Mouse (Mus musculus) cerebellum, adult 8-10 months (tissue): ENCODE data around the gene Xrcc3.

Source experiments
- DNase-seq: peaks from one replicate; pipeline ENCODE4 v3.0.0; 2022

Gene Xrcc3

GRCm38 (mm10) chr12:111774156-111774555, 39.5 kb downstream of the Xrcc3 start:
- no peak for DNase-seq

- no peak for DNase-seq
Observed at GRCm38 (mm10) chr12:111770651-111771050, 43.0 kb downstream of the Xrcc3 start.

- no peak for DNase-seq
Observed at GRCm38 (mm10) chr12:111769816-111770577, 43.7 kb downstream of the Xrcc3 start.

- peak; percentile 37 for DNase-seq
Observed at GRCm38 (mm10) chr12:111769306-111769705, 44.4 kb downstream of the Xrcc3 start.

DNA sequence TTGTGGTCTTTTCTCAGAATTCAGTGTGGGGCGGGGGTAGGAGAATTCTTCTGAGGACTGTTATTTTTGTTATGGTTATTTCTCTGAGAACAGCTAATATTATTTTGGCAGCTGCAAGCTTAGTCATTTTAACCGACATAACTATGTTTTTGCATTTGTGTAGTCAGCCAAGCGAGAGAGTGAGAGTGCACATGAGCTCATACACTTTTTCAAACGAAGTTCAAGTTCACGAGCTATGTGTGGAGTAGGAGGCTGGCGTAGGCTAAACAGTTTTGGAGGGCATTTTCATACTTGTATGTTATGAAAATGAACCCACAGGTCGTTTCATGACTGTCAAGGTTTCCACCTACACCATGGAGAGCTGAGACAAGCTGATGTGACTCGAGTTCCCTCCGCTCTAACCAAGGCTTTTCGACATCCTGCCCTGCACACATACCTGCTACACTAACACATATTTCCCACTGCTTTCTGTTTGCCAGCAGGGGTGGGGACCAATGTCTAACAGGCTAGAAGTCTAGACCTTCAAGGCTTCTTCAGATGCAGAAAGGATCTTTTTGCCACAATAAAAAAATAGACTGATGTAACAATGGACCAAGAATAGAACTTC, 45.2 kb downstream of the Xrcc3 start:
- no peak for DNase-seq

GRCm38 (mm10) chr12:111766313-111767236, 47.1 kb downstream of the Xrcc3 start:
- DNase-seq, result peak; percentile 35

DNA sequence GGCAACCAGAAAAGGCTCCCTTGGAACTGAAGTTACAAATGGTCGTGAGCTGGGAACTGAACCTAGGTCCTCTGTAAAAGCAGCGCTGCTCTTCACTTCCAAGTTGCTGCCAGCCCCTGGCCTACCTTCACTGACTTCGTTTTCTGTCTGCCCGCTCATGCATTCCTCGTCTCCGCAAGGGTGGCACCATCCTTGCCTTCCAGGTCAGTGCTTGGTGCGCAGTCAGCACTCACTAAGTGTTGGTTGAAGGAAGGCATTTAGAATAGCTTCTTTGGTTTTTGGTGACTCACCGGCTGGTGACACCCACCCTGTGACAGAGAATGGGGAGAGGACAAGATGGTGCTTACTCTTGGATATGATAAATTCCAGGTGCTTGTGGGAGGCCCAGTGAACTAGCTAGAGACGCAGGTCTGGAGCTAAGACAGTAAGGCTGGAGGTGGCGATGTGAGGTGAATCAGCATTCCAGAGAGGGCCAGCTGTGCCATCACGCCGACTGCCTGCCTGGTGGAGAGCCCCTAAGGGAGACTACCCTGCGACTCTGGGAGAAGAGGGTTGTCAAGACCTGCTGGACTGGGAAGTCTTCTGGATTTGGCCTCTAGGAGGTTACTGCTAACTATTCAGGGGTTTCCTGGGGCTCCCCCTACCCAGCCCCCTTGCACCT, 50.9 kb downstream of the Xrcc3 start:
- no peak for DNase-seq

GRCm38 (mm10) chr12:111760306-111760908, 53.3 kb downstream of the Xrcc3 start:
- no peak for DNase-seq

DNA sequence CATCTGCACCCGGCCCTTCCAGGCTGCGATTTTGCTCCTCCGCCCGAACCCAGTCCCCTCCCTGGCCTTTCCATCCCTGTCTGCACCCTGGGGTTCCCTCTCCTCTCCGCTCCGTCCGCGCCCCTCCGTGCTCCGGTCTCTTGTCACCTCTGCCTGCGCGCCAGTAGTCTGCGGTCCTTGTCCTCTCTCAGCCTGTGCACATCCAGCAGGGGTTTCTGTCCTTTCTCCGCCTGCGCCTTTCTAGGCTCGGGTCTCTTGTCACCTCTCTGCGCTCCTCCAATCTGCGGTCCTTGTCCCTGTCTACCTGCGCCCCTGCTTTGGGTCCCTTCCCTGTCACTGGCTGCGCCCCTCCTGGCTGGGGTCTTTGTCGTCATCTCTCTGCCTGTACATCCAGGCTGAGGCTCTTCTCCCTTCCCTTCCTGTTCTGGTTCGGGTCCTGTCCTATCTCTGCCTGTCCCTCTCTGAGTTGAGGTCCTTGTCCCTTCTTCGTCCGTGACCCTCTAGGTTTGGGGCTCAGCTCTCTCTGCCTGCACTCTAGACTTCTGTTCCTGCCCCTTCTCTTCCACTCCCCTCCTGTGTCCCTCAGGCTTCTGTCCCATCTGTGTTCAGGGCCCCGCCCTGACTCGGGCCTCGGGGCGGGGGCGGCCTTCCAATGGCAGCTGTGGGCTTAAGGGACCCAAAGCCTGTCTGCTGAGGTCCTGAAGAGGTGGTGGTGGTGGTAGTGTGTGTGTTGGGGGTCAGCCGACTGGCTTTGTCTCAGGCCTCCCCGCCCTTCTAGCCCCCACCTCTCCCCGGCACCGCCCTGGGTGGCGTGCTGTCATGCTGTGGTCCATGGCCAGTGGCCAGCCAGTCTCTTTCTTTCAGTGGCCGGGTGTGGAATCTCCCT, 54.3 kb downstream of the Xrcc3 start:
- DNase-seq, result peak; percentile 72

DNA sequence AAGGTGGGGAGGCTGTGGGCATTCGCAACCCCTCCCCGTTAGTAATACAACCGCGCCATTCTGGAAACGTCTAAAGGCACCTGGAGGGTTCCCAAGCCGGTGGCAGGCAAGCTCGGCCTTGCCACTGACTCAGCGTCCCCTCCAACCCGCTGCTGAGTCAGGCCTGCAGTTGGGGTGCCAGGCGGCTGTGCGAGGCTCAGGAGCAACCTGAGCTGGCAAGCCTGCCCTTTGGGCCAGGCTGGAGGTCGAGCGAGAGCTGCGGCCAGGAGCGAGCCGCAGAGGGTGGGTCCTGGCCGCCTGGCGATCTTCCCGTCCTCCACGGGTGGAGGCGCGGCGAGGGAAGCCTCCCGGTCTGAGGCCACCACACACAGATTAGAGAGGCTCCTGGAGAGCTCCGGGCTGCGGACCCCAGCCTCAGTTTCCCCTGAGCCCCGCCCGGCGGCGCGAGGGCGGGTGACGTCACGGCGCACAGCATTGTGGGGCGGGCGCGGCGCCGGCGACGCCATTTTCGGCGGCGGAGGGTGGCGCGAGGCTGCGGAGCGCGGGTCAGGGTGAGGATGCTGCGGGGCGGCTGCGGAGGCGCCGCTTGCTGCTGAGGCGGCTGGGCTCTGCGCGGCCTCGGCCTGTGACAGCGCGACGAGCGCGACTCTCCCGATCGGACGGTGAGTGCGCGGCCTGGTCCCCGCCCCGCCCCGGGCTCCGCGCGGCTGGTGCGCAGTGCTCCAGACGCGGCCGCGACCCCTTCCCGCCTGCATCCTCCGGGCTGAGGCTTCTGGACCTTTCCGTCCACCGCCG, 55.1 kb downstream of the Xrcc3 start, which contains the start of gene Klc1:
TSS of gene Klc1 (plus strand) at position 469 of the 795 bp plus-strand sequence.
- DNase-seq, result peak; percentile 85

GRCm38 (mm10) chr12:111757561-111758325, 55.9 kb downstream of the Xrcc3 start:
- DNase-seq, result peak; percentile 44

- no peak for DNase-seq
Observed at GRCm38 (mm10) chr12:111756698-111757082, 57.0 kb downstream of the Xrcc3 start.

DNA sequence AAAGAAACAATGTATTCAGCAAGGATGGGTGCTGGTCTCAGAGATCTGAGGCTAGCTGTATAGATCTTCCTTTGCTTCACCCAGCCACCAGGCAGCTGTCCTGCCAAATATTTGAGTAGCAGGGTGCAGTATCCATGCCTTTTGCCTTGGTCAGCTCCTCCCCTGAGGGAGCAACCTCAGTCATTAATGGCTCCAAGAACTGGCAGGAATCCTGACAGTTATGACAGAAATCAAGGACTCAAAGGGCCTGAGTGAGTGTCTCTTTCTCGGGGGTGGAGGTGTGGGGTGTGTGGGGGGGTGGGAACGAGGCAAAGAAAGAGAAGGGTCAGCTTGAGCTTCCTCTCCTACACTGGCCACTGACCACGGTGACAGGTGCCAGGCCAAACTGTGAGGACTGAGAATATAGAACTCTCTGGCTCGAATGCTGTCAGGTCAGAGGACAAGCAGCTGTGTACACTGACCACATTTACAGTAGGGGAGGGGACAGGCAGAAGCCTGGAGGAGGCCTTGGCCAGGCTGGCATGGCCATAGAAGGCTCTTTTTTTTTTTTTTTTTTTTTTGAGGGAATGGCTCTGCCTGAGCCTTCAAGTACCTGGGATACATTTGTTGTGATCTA, 57.5 kb downstream of the Xrcc3 start:
- no peak for DNase-seq

GRCm38 (mm10) chr12:111755231-111755630, 58.4 kb downstream of the Xrcc3 start:
- no peak for DNase-seq

DNA sequence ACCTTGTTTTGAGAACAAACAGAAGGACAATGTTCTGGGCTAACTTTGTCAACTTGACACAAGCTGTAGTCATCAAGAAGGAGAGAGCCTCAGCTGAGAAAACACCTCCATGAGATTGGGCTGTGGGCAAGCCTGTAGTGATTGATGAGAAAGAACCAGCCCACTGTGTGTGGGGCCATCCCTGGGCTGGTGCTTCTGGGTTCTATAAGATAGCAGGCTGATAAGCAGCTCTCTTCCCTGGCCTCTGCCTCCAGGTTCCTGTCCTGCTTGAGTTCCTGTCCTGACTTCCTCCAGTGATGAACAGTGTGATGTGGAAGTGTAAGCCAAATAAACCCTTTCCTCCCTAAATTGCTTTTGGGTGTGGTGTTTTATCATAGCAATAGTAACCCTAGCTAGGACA, 59.0 kb downstream of the Xrcc3 start:
- no peak for DNase-seq

- no peak for DNase-seq
Observed at GRCm38 (mm10) chr12:111753347-111753746, 60.3 kb downstream of the Xrcc3 start.
